Mouse (Mus musculus): ENCODE measurements around the gene Stum. TPM values are rescaled to one million over a fixed set of nuclear protein-coding genes. Genes with fewer than 3 reads are reported as not detected.
"Not testable (repeated sequence)": the region's sequence is repeated elsewhere in the genome, so short reads cannot be mapped to it uniquely, and the experiment has no call there.

The Stum gene
- polyA plus RNA-seq, 1 experiment from 2014 or later = 0.45 TPM

DNA sequence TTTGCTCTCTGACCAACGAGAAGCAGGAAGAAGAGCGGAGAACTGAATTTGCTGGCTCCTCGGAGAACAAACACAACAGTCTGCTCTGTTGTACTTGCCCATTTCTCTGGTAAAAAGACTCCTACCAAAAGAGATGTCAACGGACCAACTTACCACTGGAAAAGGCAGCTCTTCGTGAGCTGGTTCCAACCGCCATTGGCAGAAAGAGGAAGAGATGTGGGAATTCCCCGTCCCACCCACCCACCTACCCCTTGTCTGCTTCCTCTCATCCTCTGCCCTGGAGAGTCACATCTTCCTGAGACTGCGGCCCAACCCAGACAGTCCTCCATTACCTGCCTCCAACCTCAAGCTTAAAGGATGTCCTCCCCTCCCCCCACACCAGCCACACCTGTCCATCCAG lies 36.2 kb upstream of the Stum start:
- Histone ChIP-seq H3K36me3 (ENCODE audit: control insufficient read depth, insufficient read depth, low read length) (no peaks in the 10 kb centered on the region), H3K4me3 (ENCODE audit: control insufficient read depth in 1 of 2, insufficient read depth in 1 of 2, low read depth in 1 of 2, low read length in 2 of 2) (no peak overlapping the region), H3K27me3 (ENCODE audit: control insufficient read depth, insufficient read depth, low read length) (peaks cover 63% of the 10 kb centered on the region), H3K9ac (ENCODE audit: low read length) (no peak overlapping the region), H3K4me2 (ENCODE audit: low read length) (no peak overlapping the region), H3K9me3 (ENCODE audit: control insufficient read depth, low read length) (no peaks in the 10 kb centered on the region), H3K4me1 (ENCODE audit: control insufficient read depth in 2 of 2, insufficient read depth in 2 of 2, low read length in 2 of 2) (peaks cover 11 to 21% of the 10 kb centered on the region in 2 experiments), H3K27ac (replicated peaks in 1 of 2; ENCODE audit: control insufficient read depth in 1 of 2, insufficient read depth in 1 of 2, low read depth in 2 of 2, low read length in 2 of 2) (no peak overlapping the region)
- WGBS = 78% methylated on average over 8 of the region's 8 CpGs
- no peak for ATAC-seq (ENCODE audit: insufficient number of reproducible peaks, insufficient read depth, low FRiP score, low read depth)

DNA sequence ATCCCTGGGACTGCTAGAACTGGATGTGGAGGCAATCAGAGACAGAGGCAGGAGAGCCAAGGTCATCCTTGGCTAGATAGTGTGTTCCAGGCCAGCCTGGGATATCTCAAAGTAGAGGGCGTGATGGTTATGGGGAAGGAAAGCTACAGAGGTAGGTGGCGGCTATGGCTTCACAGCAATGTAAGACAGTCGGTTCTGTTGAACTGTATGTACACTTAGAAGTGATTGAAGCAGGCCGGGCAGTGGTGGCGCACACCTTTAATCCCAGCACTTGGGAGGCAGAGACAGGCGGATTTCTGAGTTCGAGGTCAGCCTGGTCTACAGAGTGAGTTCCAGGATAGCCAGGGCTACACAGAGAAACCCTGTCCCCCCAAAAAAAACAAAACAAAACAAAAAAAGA lies 35.6 kb upstream of the Stum start:
- H3K9me3 ChIP-seq (ENCODE audit: control insufficient read depth, low read length); H3K4me3 ChIP-seq (ENCODE audit: control insufficient read depth in 1 of 2, insufficient read depth in 1 of 2, low read depth in 1 of 2, low read length in 2 of 2); H3K4me2 ChIP-seq (ENCODE audit: low read length); H3K36me3 ChIP-seq (ENCODE audit: control insufficient read depth, insufficient read depth, low read length); H3K9ac ChIP-seq (ENCODE audit: low read length); ATAC-seq (ENCODE audit: insufficient number of reproducible peaks, insufficient read depth, low FRiP score, low read depth); H3K27ac ChIP-seq (replicated peaks in 1 of 2; ENCODE audit: control insufficient read depth in 1 of 2, insufficient read depth in 1 of 2, low read depth in 2 of 2, low read length in 2 of 2): not testable (repeated sequence)
- WGBS = 83% methylated on average over 7 of the region's 7 CpGs
- Histone ChIP-seq H3K4me1 (ENCODE audit: control insufficient read depth in 2 of 2, insufficient read depth in 2 of 2, low read length in 2 of 2) (peaks cover 11 to 21% of the 10 kb centered on the region in 2 experiments), H3K27me3 (ENCODE audit: control insufficient read depth, insufficient read depth, low read length) (peaks cover 65% of the 10 kb centered on the region)

DNA sequence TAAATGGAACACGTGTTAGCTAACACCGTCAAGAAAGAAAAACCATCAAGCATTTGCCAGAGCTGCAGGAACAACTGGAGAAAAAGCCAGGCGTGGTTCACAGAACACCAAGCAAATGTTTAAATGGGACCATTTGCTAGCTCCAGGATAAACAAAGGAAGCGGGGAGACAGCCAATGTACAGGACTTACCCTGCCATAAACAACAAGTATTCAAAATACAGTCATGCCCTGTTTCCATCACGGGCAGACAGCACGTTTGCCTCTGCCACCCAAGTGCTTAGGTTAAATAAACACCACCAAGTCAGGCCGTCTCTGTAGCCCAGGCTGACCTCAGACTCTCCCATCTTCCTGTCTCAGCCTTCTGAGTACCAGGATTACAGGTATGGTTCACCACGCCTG lies 35.1 kb upstream of the Stum start:
- Histone ChIP-seq H3K36me3 (ENCODE audit: control insufficient read depth, insufficient read depth, low read length) (no peaks in the 10 kb centered on the region), H3K4me3 (ENCODE audit: control insufficient read depth in 1 of 2, insufficient read depth in 1 of 2, low read depth in 1 of 2, low read length in 2 of 2) (no peak overlapping the region), H3K9me3 (ENCODE audit: control insufficient read depth, low read length) (no peaks in the 10 kb centered on the region), H3K4me2 (ENCODE audit: low read length) (no peak overlapping the region), H3K27me3 (ENCODE audit: control insufficient read depth, insufficient read depth, low read length) (peaks cover 70% of the 10 kb centered on the region), H3K9ac (ENCODE audit: low read length) (no peak overlapping the region), H3K4me1 (ENCODE audit: control insufficient read depth in 2 of 2, insufficient read depth in 2 of 2, low read length in 2 of 2) (peaks cover 11 to 21% of the 10 kb centered on the region in 2 experiments), H3K27ac (replicated peaks in 1 of 2; ENCODE audit: control insufficient read depth in 1 of 2, insufficient read depth in 1 of 2, low read depth in 2 of 2, low read length in 2 of 2) (no peak overlapping the region)
- ATAC-seq (ENCODE audit: insufficient number of reproducible peaks, insufficient read depth, low FRiP score, low read depth) = no peak
- 62% methylated on average over 8 of the region's 8 CpGs for WGBS

DNA sequence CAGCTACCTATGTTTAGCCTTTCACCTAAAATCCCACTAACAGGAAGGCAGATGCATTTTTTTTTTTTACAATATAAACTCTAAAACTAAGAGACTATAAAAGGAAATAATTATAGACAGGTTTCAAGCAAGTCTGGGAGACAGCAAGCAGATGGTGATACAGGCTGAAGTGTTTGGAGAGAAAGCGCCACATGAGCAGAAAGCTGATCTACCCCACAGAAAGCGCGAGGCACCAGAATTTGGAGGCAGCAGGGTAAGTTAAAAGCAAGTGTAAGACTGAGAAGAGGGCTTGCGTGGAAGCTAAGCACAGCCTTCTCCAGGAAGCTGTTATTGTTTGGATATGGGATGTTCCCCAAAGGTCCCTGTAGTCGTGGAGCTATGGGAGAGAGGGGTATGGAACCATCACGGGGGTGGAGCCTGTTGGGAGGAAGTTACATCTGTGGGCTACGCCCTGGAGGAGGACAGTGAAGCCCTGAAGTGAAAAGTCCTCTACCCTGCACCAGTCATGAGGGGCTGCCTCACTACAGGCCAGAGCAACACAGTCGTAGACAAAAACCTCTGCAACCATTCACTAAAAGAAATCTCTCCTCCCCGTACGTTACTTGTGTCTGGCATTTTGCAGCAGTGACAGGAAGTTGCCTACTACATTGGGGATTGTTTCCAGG lies 34.2 kb upstream of the Stum start:
- Histone ChIP-seq H3K4me3 (ENCODE audit: control insufficient read depth in 1 of 2, insufficient read depth in 1 of 2, low read depth in 1 of 2, low read length in 2 of 2) (no peak overlapping the region), H3K9me3 (ENCODE audit: control insufficient read depth, low read length) (no peaks in the 10 kb centered on the region), H3K4me2 (ENCODE audit: low read length) (no peak overlapping the region), H3K27ac (replicated peaks in 1 of 2; ENCODE audit: control insufficient read depth in 1 of 2, insufficient read depth in 1 of 2, low read depth in 2 of 2, low read length in 2 of 2) (no peak overlapping the region), H3K36me3 (ENCODE audit: control insufficient read depth, insufficient read depth, low read length) (no peaks in the 10 kb centered on the region), H3K4me1 (ENCODE audit: control insufficient read depth in 2 of 2, insufficient read depth in 2 of 2, low read length in 2 of 2) (peaks cover 11 to 21% of the 10 kb centered on the region in 2 experiments), H3K9ac (ENCODE audit: low read length) (no peak overlapping the region), H3K27me3 (ENCODE audit: control insufficient read depth, insufficient read depth, low read length) (peaks cover 70% of the 10 kb centered on the region)
- 52% methylated on average over 10 of the region's 10 CpGs for WGBS
- no peak for ATAC-seq (ENCODE audit: insufficient number of reproducible peaks, insufficient read depth, low FRiP score, low read depth)

DNA sequence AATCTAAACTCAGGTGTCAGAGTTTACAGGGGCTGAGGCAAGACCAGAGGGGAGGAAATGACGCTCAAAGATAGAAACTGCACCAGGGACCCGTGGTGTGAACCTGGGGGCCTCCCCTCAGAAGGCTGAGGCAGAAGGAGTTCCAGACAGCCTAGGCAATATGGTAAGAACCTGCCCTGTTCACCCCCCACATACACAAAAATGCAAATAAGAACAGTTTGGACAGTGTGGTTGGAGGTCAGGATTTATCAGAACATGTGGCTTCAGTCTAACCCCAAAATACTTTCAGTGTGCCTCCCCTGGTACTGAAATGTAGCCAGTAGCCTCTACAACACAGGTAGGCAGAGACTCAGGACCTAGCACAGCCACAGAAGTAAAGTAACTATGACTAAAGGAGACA lies 30.8 kb upstream of the Stum start:
- Histone ChIP-seq H3K4me2 (ENCODE audit: low read length) (no peak overlapping the region), H3K4me3 (ENCODE audit: control insufficient read depth in 1 of 2, insufficient read depth in 1 of 2, low read depth in 1 of 2, low read length in 2 of 2) (no peak overlapping the region), H3K9ac (ENCODE audit: low read length) (no peak overlapping the region), H3K9me3 (ENCODE audit: control insufficient read depth, low read length) (no peaks in the 10 kb centered on the region), H3K36me3 (ENCODE audit: control insufficient read depth, insufficient read depth, low read length) (no peaks in the 10 kb centered on the region), H3K27ac (replicated peaks in 1 of 2; ENCODE audit: control insufficient read depth in 1 of 2, insufficient read depth in 1 of 2, low read depth in 2 of 2, low read length in 2 of 2) (no peak overlapping the region), H3K27me3 (ENCODE audit: control insufficient read depth, insufficient read depth, low read length) (peaks cover 57% of the 10 kb centered on the region), H3K4me1 (ENCODE audit: control insufficient read depth in 2 of 2, insufficient read depth in 2 of 2, low read length in 2 of 2) (peaks cover 11 to 21% of the 10 kb centered on the region in 2 experiments)
- no peak for ATAC-seq (ENCODE audit: insufficient number of reproducible peaks, insufficient read depth, low FRiP score, low read depth)
- WGBS = 59% methylated on average over 2 of the region's 2 CpGs

DNA sequence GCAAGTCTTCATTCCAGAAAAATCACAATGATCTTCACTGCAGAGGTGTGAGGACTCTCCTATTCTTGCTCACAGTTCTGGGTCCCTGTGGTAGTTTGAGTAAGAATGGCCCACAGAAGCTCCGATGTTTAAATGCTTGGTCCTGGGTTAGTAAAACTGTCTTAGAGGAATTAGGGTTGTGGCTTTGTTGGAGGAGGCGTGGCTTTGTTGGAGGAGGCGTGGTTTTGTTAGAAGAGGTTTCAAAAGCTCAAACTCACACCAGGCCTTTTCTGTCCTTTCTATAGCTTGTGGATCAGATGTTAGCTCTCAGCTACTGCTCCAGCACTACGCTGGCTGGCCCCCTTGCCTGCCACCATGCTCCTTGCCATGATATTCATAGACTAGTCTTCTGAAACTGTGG lies 27.6 kb upstream of the Stum start:
- 54% methylated on average over 4 of the region's 4 CpGs for WGBS
- Histone ChIP-seq H3K4me2 (ENCODE audit: low read length) (no peak overlapping the region), H3K36me3 (ENCODE audit: control insufficient read depth, insufficient read depth, low read length) (no peaks in the 10 kb centered on the region), H3K27me3 (ENCODE audit: control insufficient read depth, insufficient read depth, low read length) (peaks cover 52% of the 10 kb centered on the region), H3K9me3 (ENCODE audit: control insufficient read depth, low read length) (no peaks in the 10 kb centered on the region), H3K4me3 (ENCODE audit: control insufficient read depth in 1 of 2, insufficient read depth in 1 of 2, low read depth in 1 of 2, low read length in 2 of 2) (no peak overlapping the region), H3K9ac (ENCODE audit: low read length) (no peak overlapping the region), H3K4me1 (ENCODE audit: control insufficient read depth in 2 of 2, insufficient read depth in 2 of 2, low read length in 2 of 2) (peaks cover 2% of the 10 kb centered on the region in 2 experiments; a peak in 2 of 4 replicates), H3K27ac (replicated peaks in 1 of 2; ENCODE audit: control insufficient read depth in 1 of 2, insufficient read depth in 1 of 2, low read depth in 2 of 2, low read length in 2 of 2) (no peak overlapping the region)
- ATAC-seq (ENCODE audit: insufficient number of reproducible peaks, insufficient read depth, low FRiP score, low read depth) = no peak

DNA sequence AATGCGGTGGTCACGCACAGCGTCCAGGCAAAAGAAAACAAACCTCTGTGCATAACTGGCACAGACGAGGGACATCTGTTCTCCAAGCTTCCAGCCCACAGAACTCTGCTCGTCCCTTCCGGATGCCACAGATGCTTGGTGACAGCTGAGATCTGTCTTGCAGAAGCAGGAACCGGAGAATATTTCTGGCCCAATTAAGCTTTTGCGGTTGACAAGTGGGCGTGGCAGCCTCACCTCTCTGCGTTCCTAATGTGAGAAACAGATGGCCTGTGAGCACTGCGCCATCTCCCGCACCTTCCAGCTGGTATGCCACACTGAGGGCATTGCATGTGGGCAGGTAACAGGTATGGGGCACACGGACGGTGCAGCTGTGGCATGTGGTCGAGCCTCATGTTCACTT lies 27.1 kb upstream of the Stum start:
- H3K4me1 ChIP-seq (ENCODE audit: control insufficient read depth in 2 of 2, insufficient read depth in 2 of 2, low read length in 2 of 2) = no peaks in the 10 kb centered on the region
- no peak overlapping the region for H3K27ac ChIP-seq (replicated peaks in 1 of 2; ENCODE audit: control insufficient read depth in 1 of 2, insufficient read depth in 1 of 2, low read depth in 2 of 2, low read length in 2 of 2)
- no peak for ATAC-seq (ENCODE audit: insufficient number of reproducible peaks, insufficient read depth, low FRiP score, low read depth)
- no peaks in the 10 kb centered on the region for H3K36me3 ChIP-seq (ENCODE audit: control insufficient read depth, insufficient read depth, low read length)
- peaks cover 48% of the 10 kb centered on the region for H3K27me3 ChIP-seq (ENCODE audit: control insufficient read depth, insufficient read depth, low read length)
- H3K9ac ChIP-seq (ENCODE audit: low read length) = no peak overlapping the region
- WGBS = 46% methylated on average over 15 of the region's 15 CpGs
- no peak overlapping the region for H3K4me2 ChIP-seq (ENCODE audit: low read length)
- no peak overlapping the region for H3K4me3 ChIP-seq (ENCODE audit: control insufficient read depth in 1 of 2, insufficient read depth in 1 of 2, low read depth in 1 of 2, low read length in 2 of 2)
- H3K9me3 ChIP-seq (ENCODE audit: control insufficient read depth, low read length) = no peaks in the 10 kb centered on the region

DNA sequence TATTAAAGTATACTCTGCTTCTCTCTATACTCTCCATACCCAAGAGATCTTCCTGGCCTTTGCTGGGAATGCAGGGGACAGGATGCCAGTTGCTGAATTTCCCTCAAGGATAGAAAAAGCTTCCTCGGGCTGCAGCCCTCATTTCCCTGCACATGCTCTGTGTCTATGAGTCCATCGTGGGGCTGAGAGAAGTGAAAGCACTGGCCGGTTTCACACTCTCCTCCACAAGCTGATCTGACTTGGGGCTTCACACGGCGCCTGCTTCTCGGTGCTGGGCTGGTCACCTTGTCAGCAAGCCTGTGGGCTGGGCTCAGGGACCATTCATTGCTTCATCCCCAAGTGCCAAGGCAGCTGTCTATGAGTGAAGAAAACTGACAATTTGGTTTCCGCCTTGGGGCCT lies 25.4 kb upstream of the Stum start:
- Histone ChIP-seq H3K27me3 (ENCODE audit: control insufficient read depth, insufficient read depth, low read length) (peaks cover 44% of the 10 kb centered on the region), H3K4me2 (ENCODE audit: low read length) (no peak overlapping the region), H3K4me1 (ENCODE audit: control insufficient read depth in 2 of 2, insufficient read depth in 2 of 2, low read length in 2 of 2) (no peaks in the 10 kb centered on the region), H3K27ac (replicated peaks in 1 of 2; ENCODE audit: control insufficient read depth in 1 of 2, insufficient read depth in 1 of 2, low read depth in 2 of 2, low read length in 2 of 2) (no peak overlapping the region), H3K36me3 (ENCODE audit: control insufficient read depth, insufficient read depth, low read length) (no peaks in the 10 kb centered on the region), H3K4me3 (ENCODE audit: control insufficient read depth in 1 of 2, insufficient read depth in 1 of 2, low read depth in 1 of 2, low read length in 2 of 2) (no peak overlapping the region), H3K9ac (ENCODE audit: low read length) (no peak overlapping the region), H3K9me3 (ENCODE audit: control insufficient read depth, low read length) (no peaks in the 10 kb centered on the region)
- 63% methylated on average over 7 of the region's 7 CpGs for WGBS
- ATAC-seq (ENCODE audit: insufficient number of reproducible peaks, insufficient read depth, low FRiP score, low read depth) = no peak

Data from heart, embryonic 14.5 days (tissue).